In genomic region chr16:92357023-92357422, GRCm38 (mm10) we compare ENCODE assay signal across 28 mouse cellular contexts. TPM values are rescaled to one million over a fixed set of nuclear protein-coding genes. Genes with fewer than 3 reads are reported as not detected.
DNase-seq lines count a peak whose midpoint lies in the region; ATAC-seq and TF ChIP-seq lines count a peak whose summit lies in the region.
"Had no signal": no experiment of that assay in that cellular context is flagged by ENCODE, and none has a peak within 500 bp of the region (broad histone marks: within the 10 kb centered on the region; RNA-seq: fewer than 3 reads in every experiment).

No protein-coding gene starts in this region.

- H3K4me3 ChIP-seq in forebrain, postnatal 0 days (ENCODE audit: low read depth, low read length) = no peak overlapping the region
- H3K4me3 ChIP-seq in forebrain, embryonic 16.5 days (replicated peaks; ENCODE audit: low read length) = no peak overlapping the region
- H3K4me3 ChIP-seq in heart, embryonic 15.5 days = peak overlapping the region; percentile 44; the same call in 1 of the 2 replicates
- H3K4me3 ChIP-seq in intestine, embryonic 15.5 days (replicated peaks) = no peak overlapping the region
- no peak overlapping the region for H3K4me3 ChIP-seq in intestine, postnatal 0 days (ENCODE audit: low read depth, low read length)
- H3K4me3 ChIP-seq in intestine, embryonic 16.5 days (ENCODE audit: low read length) = no peak overlapping the region
- H3K4me3 ChIP-seq: embryonic facial prominence, embryonic 12.5 days; forebrain, embryonic 12.5 days; limb, embryonic 13.5 days; lung, embryonic 15.5 days; megakaryocyte, embryonic 14.5 days had no signal

- H3K4me2 ChIP-seq in forebrain, postnatal 0 days (ENCODE audit: low read depth) = no peak overlapping the region
- no peak overlapping the region for H3K4me2 ChIP-seq in forebrain, embryonic 16.5 days (ENCODE audit: low read length)
- H3K4me2 ChIP-seq in heart, embryonic 15.5 days = peak overlapping the region; percentile 53
- H3K4me2 ChIP-seq in intestine, embryonic 15.5 days (replicated peaks) = no peak overlapping the region
- no peak overlapping the region for H3K4me2 ChIP-seq in intestine, postnatal 0 days (replicated peaks; ENCODE audit: low read depth)
- H3K4me2 ChIP-seq in intestine, embryonic 16.5 days (ENCODE audit: low read depth, low read length) = no peak overlapping the region
- H3K4me2 ChIP-seq: embryonic facial prominence, embryonic 12.5 days; forebrain, embryonic 12.5 days; limb, embryonic 13.5 days; lung, embryonic 15.5 days had no signal

- no peaks in the 10 kb centered on the region for H3K4me1 ChIP-seq in forebrain, postnatal 0 days (ENCODE audit: insufficient read depth)
- H3K4me1 ChIP-seq in forebrain, embryonic 16.5 days (replicated peaks; ENCODE audit: control insufficient read depth, insufficient read depth, low read length) = peaks cover 2% of the 10 kb centered on the region; the same call in 1 of the 2 replicates
- H3K4me1 ChIP-seq in heart, embryonic 15.5 days (replicated peaks) = peaks cover 47% of the 10 kb centered on the region
- peaks cover 11% of the 10 kb centered on the region; the same call in 1 of the 2 replicates for H3K4me1 ChIP-seq in intestine, embryonic 15.5 days (replicated peaks)
- no peaks in the 10 kb centered on the region; the same call in 1 of the 2 replicates for H3K4me1 ChIP-seq in intestine, postnatal 0 days (replicated peaks; ENCODE audit: control insufficient read depth, insufficient read depth, low read length)
- peaks cover 11% of the 10 kb centered on the region for H3K4me1 ChIP-seq in intestine, embryonic 16.5 days (ENCODE audit: control insufficient read depth, insufficient read depth, low read length)

- H3K27me3 ChIP-seq in forebrain, postnatal 0 days (ENCODE audit: insufficient read depth, low read length) = no peaks in the 10 kb centered on the region
- no peaks in the 10 kb centered on the region for H3K27me3 ChIP-seq in forebrain, embryonic 16.5 days (replicated peaks; ENCODE audit: control insufficient read depth, insufficient read depth, low read length)
- no peaks in the 10 kb centered on the region for H3K27me3 ChIP-seq in heart, embryonic 15.5 days
- H3K27me3 ChIP-seq in intestine, embryonic 15.5 days (replicated peaks) = no peaks in the 10 kb centered on the region
- H3K27me3 ChIP-seq in intestine, postnatal 0 days (replicated peaks; ENCODE audit: control insufficient read depth, insufficient read depth, low read length) = 0 out of 2 replicates have a peak, but pooled peaks cover 3% of the 10 kb centered on the region
- no peaks in the 10 kb centered on the region for H3K27me3 ChIP-seq in intestine, embryonic 16.5 days (replicated peaks; ENCODE audit: control insufficient read depth, insufficient read depth, low read length)
- H3K27me3 ChIP-seq: lung, embryonic 15.5 days had no signal

- TF ChIP-seq CTCF in forebrain, postnatal 0 days (IDR thresholded peaks at IDR 0.05; ENCODE audit: low read depth) = no peak
- TF ChIP-seq CTCF in intestine, postnatal 0 days (IDR thresholded peaks at IDR 0.05; ENCODE audit: low read depth) = no peak

- H3K27ac ChIP-seq in forebrain, postnatal 0 days (ENCODE audit: low read depth, low read length) = no peak overlapping the region
- H3K27ac ChIP-seq in forebrain, embryonic 16.5 days (ENCODE audit: low read length) = no peak overlapping the region
- peak overlapping the region; percentile 78 for H3K27ac ChIP-seq in heart, embryonic 15.5 days
- no peak overlapping the region for H3K27ac ChIP-seq in intestine, embryonic 15.5 days
- H3K27ac ChIP-seq in intestine, postnatal 0 days (ENCODE audit: low read depth, low read length) = no peak overlapping the region
- H3K27ac ChIP-seq in intestine, embryonic 16.5 days (ENCODE audit: low read length) = no peak overlapping the region
- H3K27ac ChIP-seq: embryonic facial prominence, embryonic 12.5 days; forebrain, embryonic 12.5 days; kidney, postnatal 0 days; limb, embryonic 13.5 days; liver, embryonic 14.5 days; lung, embryonic 15.5 days; stomach, postnatal 0 days had no signal

- no peak for DNase-seq in forebrain, postnatal 0 days
- no peak for DNase-seq in heart, adult 8-10 months (ENCODE audit: low spot score)
- DNase-seq: adrenal gland, postnatal 14 days; cerebellum, adult 2 months; cerebellum, postnatal 25 days; layer of hippocampus, adult 9-11 months; lung, postnatal 36 days; thymus, adult 2 months; thymus, postnatal 4 days had no signal

- 72% methylated on average over 9 of the region's 9 CpGs for WGBS in forebrain, postnatal 0 days
- 74% methylated on average over 9 of the region's 9 CpGs for WGBS in forebrain, embryonic 16.5 days
- WGBS in heart, embryonic 15.5 days = 59% methylated on average over 9 of the region's 9 CpGs
- 71% methylated on average over 9 of the region's 9 CpGs for WGBS in intestine, embryonic 15.5 days
- WGBS in intestine, postnatal 0 days = 69% methylated on average over 9 of the region's 9 CpGs
- WGBS in intestine, embryonic 16.5 days = 68% methylated on average over 9 of the region's 9 CpGs

- no peaks in the 10 kb centered on the region for H3K9me3 ChIP-seq in forebrain, postnatal 0 days (ENCODE audit: low read length)
- H3K9me3 ChIP-seq in forebrain, embryonic 16.5 days (ENCODE audit: control insufficient read depth, low read length) = no peaks in the 10 kb centered on the region
- H3K9me3 ChIP-seq in heart, embryonic 15.5 days (replicated peaks) = no peaks in the 10 kb centered on the region
- no peaks in the 10 kb centered on the region for H3K9me3 ChIP-seq in intestine, embryonic 15.5 days
- no peaks in the 10 kb centered on the region for H3K9me3 ChIP-seq in intestine, postnatal 0 days (ENCODE audit: control insufficient read depth)
- H3K9me3 ChIP-seq in intestine, embryonic 16.5 days (ENCODE audit: control insufficient read depth, low read length) = no peaks in the 10 kb centered on the region
- H3K9me3 ChIP-seq: embryonic facial prominence, embryonic 12.5 days; forebrain, embryonic 12.5 days; limb, embryonic 13.5 days; lung, embryonic 15.5 days; megakaryocyte, embryonic 14.5 days had no signal

- ATAC-seq in forebrain, postnatal 0 days = peak; percentile 38; the same call in 1 of the 2 replicates
- ATAC-seq in forebrain, embryonic 16.5 days = no peak
- ATAC-seq in heart, embryonic 15.5 days (replicated peaks; ENCODE audit: insufficient number of reproducible peaks, insufficient read depth, low FRiP score, low read depth) = peak; percentile 63
- ATAC-seq in intestine, embryonic 15.5 days = peak; percentile 59; the same call in 1 of the 2 replicates
- ATAC-seq in intestine, postnatal 0 days = no peak
- peak; percentile 66 for ATAC-seq in intestine, embryonic 16.5 days
- ATAC-seq: midbrain, embryonic 16.5 days had no signal

- no peak overlapping the region for H3K9ac ChIP-seq in forebrain, postnatal 0 days
- no peak overlapping the region for H3K9ac ChIP-seq in forebrain, embryonic 16.5 days (replicated peaks; ENCODE audit: low read depth, low read length)
- no peak overlapping the region for H3K9ac ChIP-seq in heart, embryonic 15.5 days
- H3K9ac ChIP-seq in intestine, embryonic 15.5 days = no peak overlapping the region
- no peak overlapping the region for H3K9ac ChIP-seq in intestine, postnatal 0 days (ENCODE audit: low read depth, low read length)
- no peak overlapping the region for H3K9ac ChIP-seq in intestine, embryonic 16.5 days (ENCODE audit: low read depth, low read length)
- H3K9ac ChIP-seq: embryonic facial prominence, embryonic 12.5 days; forebrain, embryonic 12.5 days; limb, embryonic 13.5 days; liver, embryonic 14.5 days; lung, embryonic 15.5 days had no signal

- H3K36me3 ChIP-seq in forebrain, postnatal 0 days (ENCODE audit: insufficient read depth) = no peaks in the 10 kb centered on the region
- no peaks in the 10 kb centered on the region for H3K36me3 ChIP-seq in forebrain, embryonic 16.5 days (ENCODE audit: control insufficient read depth, insufficient read depth)
- H3K36me3 ChIP-seq in heart, embryonic 15.5 days = no peaks in the 10 kb centered on the region
- H3K36me3 ChIP-seq in intestine, embryonic 15.5 days = no peaks in the 10 kb centered on the region
- no peaks in the 10 kb centered on the region for H3K36me3 ChIP-seq in intestine, postnatal 0 days (ENCODE audit: control insufficient read depth, insufficient read depth)
- no peaks in the 10 kb centered on the region for H3K36me3 ChIP-seq in intestine, embryonic 16.5 days (ENCODE audit: control insufficient read depth, insufficient read depth, low read length)
- H3K36me3 ChIP-seq: embryonic facial prominence, embryonic 12.5 days; forebrain, embryonic 12.5 days; limb, embryonic 13.5 days; lung, embryonic 15.5 days had no signal

RNA-seq across cellular contexts. Expression of gene Kcne1, which starts 2.2 kb away (rescaled TPM):
- not detected in 2 replicates for total RNA-seq in forebrain, postnatal 0 days (2014; rRNA removed)
- not detected in 2 replicates for polyA plus RNA-seq in forebrain, postnatal 0 days (2015; fragmentation: Nextera tagmentation; extraction: Ambion mirVana)
- 0.10 TPM in 1 of 2 replicates, not detected in the other for polyA plus RNA-seq in forebrain, embryonic 16.5 days (2015; fragmentation: Nextera tagmentation; extraction: Ambion mirVana)
- polyA plus RNA-seq in heart, embryonic 15.5 days (2015; fragmentation: Nextera tagmentation; extraction: Ambion mirVana) = 120 and 162 TPM in 2 replicates
- 1 to 10 TPM; 2.7 to 7.8 (median 4.7) TPM for total RNA-seq in heart, adult 8-10 months (2022)
- polyA plus RNA-seq in intestine, embryonic 15.5 days (2015; fragmentation: Nextera tagmentation; extraction: Ambion mirVana) = 0.25 TPM in 1 of 2 replicates, not detected in the other
- polyA plus RNA-seq in intestine, postnatal 0 days (2015; fragmentation: Nextera tagmentation; extraction: Ambion mirVana) = not detected in 2 replicates
- not detected in 2 replicates for polyA plus RNA-seq in intestine, embryonic 16.5 days (2015; fragmentation: Nextera tagmentation; extraction: Ambion mirVana)
- total RNA-seq: adrenal gland, postnatal 14 days; gastrocnemius, adult 8-10 months; left cerebral cortex, adult 18-20 months; left cerebral cortex, postnatal 25 days had no signal
- polyA plus RNA-seq: large intestine, adult 2 months; liver, embryonic 14.5 days; midbrain, embryonic 16.5 days; small intestine, adult 2 months had no signal

RNA-seq across cellular contexts. Expression of gene Fam243, which starts 35.8 kb away (rescaled TPM):
- total RNA-seq in forebrain, postnatal 0 days (2014; rRNA removed) = 0.15 TPM in 1 of 2 replicates, not detected in the other
- polyA plus RNA-seq in forebrain, postnatal 0 days (2015; fragmentation: Nextera tagmentation; extraction: Ambion mirVana) = not detected in 2 replicates
- polyA plus RNA-seq in forebrain, embryonic 16.5 days (2015; fragmentation: Nextera tagmentation; extraction: Ambion mirVana) = 0.09 and 0.15 TPM in 2 replicates
- polyA plus RNA-seq in heart, embryonic 15.5 days (2015; fragmentation: Nextera tagmentation; extraction: Ambion mirVana) = not detected in 2 replicates
- total RNA-seq in heart, adult 8-10 months (2022) = under 1 TPM; 0.24 to 0.86 (median 0.42) TPM
- polyA plus RNA-seq in intestine, embryonic 15.5 days (2015; fragmentation: Nextera tagmentation; extraction: Ambion mirVana) = not detected in 2 replicates
- polyA plus RNA-seq in intestine, postnatal 0 days (2015; fragmentation: Nextera tagmentation; extraction: Ambion mirVana) = not detected in 2 replicates
- not detected in 2 replicates for polyA plus RNA-seq in intestine, embryonic 16.5 days (2015; fragmentation: Nextera tagmentation; extraction: Ambion mirVana)
- total RNA-seq: adrenal gland, postnatal 14 days; gastrocnemius, adult 8-10 months; left cerebral cortex, adult 18-20 months; left cerebral cortex, postnatal 25 days had no signal
- polyA plus RNA-seq: cerebellum, adult 2 months; embryonic facial prominence, embryonic 12.5 days; forebrain, embryonic 12.5 days; large intestine, adult 2 months; limb, embryonic 13.5 days; lung, embryonic 15.5 days; midbrain, embryonic 16.5 days; small intestine, adult 2 months; stomach, postnatal 0 days had no signal

RNA-seq across cellular contexts. Expression of gene Smim11, which starts 55.9 kb away (rescaled TPM):
- total RNA-seq in forebrain, postnatal 0 days (2014; rRNA removed) = 24.7 and 27.5 TPM in 2 replicates
- polyA plus RNA-seq in forebrain, postnatal 0 days (2015; fragmentation: Nextera tagmentation; extraction: Ambion mirVana) = 54.3 and 61.7 TPM in 2 replicates
- polyA plus RNA-seq in forebrain, embryonic 16.5 days (2015; fragmentation: Nextera tagmentation; extraction: Ambion mirVana) = 83.0 and 89.0 TPM in 2 replicates
- polyA plus RNA-seq in heart, embryonic 15.5 days (2015; fragmentation: Nextera tagmentation; extraction: Ambion mirVana) = 100 and 145 TPM in 2 replicates
- total RNA-seq in heart, adult 8-10 months (2022) = 10 to 100 TPM; 84.4 to 94.5 (median 88.3) TPM
- polyA plus RNA-seq in intestine, embryonic 15.5 days (2015; fragmentation: Nextera tagmentation; extraction: Ambion mirVana) = 110 and 128 TPM in 2 replicates
- polyA plus RNA-seq in intestine, postnatal 0 days (2015; fragmentation: Nextera tagmentation; extraction: Ambion mirVana) = 91.3 and 93.0 TPM in 2 replicates
- polyA plus RNA-seq in intestine, embryonic 16.5 days (2015; fragmentation: Nextera tagmentation; extraction: Ambion mirVana) = 98.0 and 101 TPM in 2 replicates

Comparison
In these comparisons a context has a peak if more than half of its experiments do, and no peak if none do; other contexts are left out.
1. ATAC-seq: peak in forebrain, postnatal 0 days (single experiment), heart, embryonic 15.5 days (single experiment), intestine, embryonic 15.5 days (single experiment) and intestine, embryonic 16.5 days (single experiment); none in forebrain, embryonic 16.5 days (single experiment) and intestine, postnatal 0 days (single experiment).
2. RNA of gene Kcne1, which starts 2.2 kb away (polyA plus RNA-seq): 120 to 162 TPM in heart, embryonic 15.5 days; 0.25 TPM in intestine, embryonic 15.5 days, 0.10 TPM in forebrain, embryonic 16.5 days, not detected in intestine, embryonic 16.5 days, not detected in forebrain, postnatal 0 days and not detected in intestine, postnatal 0 days; every median in the first group is over 10 times any median in the second.